Mouse (Mus musculus) liver, embryonic 12.5 days (tissue): ENCODE measurements around the gene Ccnl1. TPM values are rescaled to one million over a fixed set of nuclear protein-coding genes. Genes with fewer than 3 reads are reported as not detected.
A peak's percentile ranks its signal among the peaks of the same experiment; 100 is the strongest.

Source experiments
- ATAC-seq: fragments of 200-750 bp; cut with Nextera tagmentation; 2 replicates; pipeline ENCODE4 v1.8.0; 2017; ENCODE audit warnings: moderate number of reproducible peaks, mild to moderate bottlenecking, moderate library complexity
- H3K27ac ChIP-seq: fragments of 300-500 bp; sonication (generic); 2 replicates; pipeline ENCODE4 v1.5.1; 2016; ENCODE audit warnings: mild to moderate bottlenecking
- H3K27me3 ChIP-seq: fragments of 300-500 bp; sonication (generic); replicated peaks from 2 replicates; pipeline ENCODE4 v1.6.1; 2016; ENCODE audit warnings: mild to moderate bottlenecking, moderate library complexity
- H3K36me3 ChIP-seq: fragments of 300-500 bp; sonication (generic); 2 replicates; pipeline ENCODE4 v1.6.1; 2016; ENCODE audit warnings: mild to moderate bottlenecking, moderate library complexity
- H3K4me1 ChIP-seq: fragments of 300-500 bp; sonication (generic); 2 replicates; pipeline ENCODE4 v1.6.1; 2016
- H3K4me2 ChIP-seq: fragments of 300-500 bp; sonication (generic); 2 replicates; pipeline ENCODE4 v1.6.1; 2016; ENCODE audit warnings: mild to moderate bottlenecking, moderate library complexity
- H3K4me3 ChIP-seq: fragments of 300-500 bp; sonication (generic); 2 replicates; pipeline ENCODE4 v1.5.1; 2016; ENCODE audit warnings: mild to moderate bottlenecking, moderate library complexity
- H3K9ac ChIP-seq: fragments of 300-500 bp; sonication (generic); 2 replicates; pipeline ENCODE4 v1.6.1; 2016; ENCODE audit warnings: mild to moderate bottlenecking, moderate library complexity
- H3K9me3 ChIP-seq: fragments of 300-500 bp; sonication (generic); replicated peaks from 2 replicates; pipeline ENCODE4 v1.6.1; 2016; ENCODE audit warnings: mild to moderate bottlenecking, moderate library complexity
- WGBS: fragments of 180-500 bp; shearing (Covaris S2); methylation state at CpG from one replicate; pipeline ENCODE4 v1.1.7; 2016; ENCODE audit not compliant: insufficient replicate concordance; 5-methylcytosine and 5-hydroxymethylcytosine counted together
- polyA plus RNA-seq: library from polyadenylated mRNA; unstranded; fragments of >200 nt; fragmentation: Nextera tagmentation; extraction: Ambion mirVana; gene quantifications from 2 replicates; pipeline ENCODE4 v1.2.1, GENCODE M21; 2016

Gene Ccnl1
- polyA plus RNA-seq, 1 experiment from 2014 or later, result 74.8 TPM

DNA sequence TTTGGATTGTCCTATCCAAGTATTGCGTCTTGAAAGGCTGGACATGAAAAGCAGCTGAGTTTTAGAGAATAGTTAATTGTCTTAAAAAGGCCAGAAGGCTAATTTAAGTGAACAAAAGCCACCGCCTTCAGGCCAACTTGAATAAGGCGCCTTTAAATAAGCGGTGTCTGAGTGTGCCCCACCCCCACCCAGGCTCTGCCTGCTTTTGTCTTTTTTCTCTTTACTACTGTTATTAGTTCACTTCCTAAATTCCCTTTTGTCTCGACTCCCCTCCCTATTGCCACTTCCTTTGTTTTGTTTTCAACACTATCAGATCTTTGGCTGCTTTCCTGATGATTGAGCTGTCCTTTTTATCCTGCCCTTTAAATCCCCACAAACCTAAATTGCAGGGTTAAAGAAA, 17.3 kb upstream of the Ccnl1 start:
- peak overlapping the region; percentile 69 for H3K4me3 ChIP-seq
- H3K9ac ChIP-seq, result peak overlapping the region; percentile 76
- H3K27me3 ChIP-seq, result no peaks in the 10 kb centered on the region
- peak overlapping the region; percentile 97 for H3K27ac ChIP-seq
- H3K4me2 ChIP-seq, result peak overlapping the region; percentile 78
- ATAC-seq, result no peak
- 5% methylated on average over 5 of the region's 5 CpGs for WGBS
- H3K4me1 ChIP-seq, result peaks cover 36% of the 10 kb centered on the region
- H3K9me3 ChIP-seq, result no peaks in the 10 kb centered on the region
- H3K36me3 ChIP-seq, result no peaks in the 10 kb centered on the region

DNA sequence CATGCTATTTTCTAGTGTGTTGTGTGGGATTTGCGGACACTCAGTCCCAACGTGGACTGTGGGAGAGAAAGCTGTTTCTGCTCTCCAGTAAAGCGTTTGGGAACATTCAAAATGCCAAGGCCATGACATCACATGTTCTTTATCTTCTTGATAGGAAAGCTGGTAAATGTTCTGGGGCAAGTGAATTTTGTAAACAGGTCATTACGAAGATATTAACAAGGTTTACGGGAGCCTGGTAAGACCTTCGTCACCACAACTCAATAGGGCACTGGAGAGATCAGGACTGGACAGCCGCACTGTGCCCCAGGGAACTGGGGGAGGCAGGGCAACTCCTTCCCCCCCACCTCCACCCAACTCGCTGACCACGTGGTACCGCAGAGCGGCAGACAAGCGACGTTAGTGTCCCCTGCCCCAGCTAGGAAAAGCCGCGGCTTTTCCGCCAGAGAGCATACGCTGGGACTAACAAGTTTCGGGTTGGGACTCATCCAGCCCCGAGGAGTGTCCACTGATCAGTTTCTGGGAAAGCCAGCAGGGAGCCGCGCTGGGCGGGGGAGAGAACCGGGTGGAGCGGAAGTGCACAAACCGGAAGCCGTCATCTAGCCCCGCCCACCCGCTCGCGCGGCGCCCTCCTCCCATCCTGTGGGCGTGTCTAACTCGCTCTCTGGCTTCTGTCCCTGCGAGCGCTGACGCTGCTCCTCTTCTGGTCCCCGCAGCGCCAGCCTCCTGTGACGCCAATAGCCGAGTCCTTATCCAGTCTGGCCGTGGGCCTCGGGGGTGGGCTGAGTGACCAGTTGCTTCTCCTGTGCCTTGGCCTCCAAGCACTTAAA, 16.4 kb upstream of the Ccnl1 start:
- Histone ChIP-seq H3K4me2 (peak overlapping the region; percentile 78), H3K4me1 (peaks cover 37% of the 10 kb centered on the region), H3K9ac (peak overlapping the region; percentile 76), H3K36me3 (no peaks in the 10 kb centered on the region), H3K27ac (peak overlapping the region; percentile 97), H3K27me3 (no peaks in the 10 kb centered on the region), H3K4me3 (peak overlapping the region; percentile 69), H3K9me3 (no peaks in the 10 kb centered on the region)
- under 1% methylated on average over 43 of the region's 43 CpGs for WGBS
- ATAC-seq, result peak; percentile 95

- peaks cover 42% of the 10 kb centered on the region for H3K4me1 ChIP-seq
- H3K4me2 ChIP-seq, result peak overlapping the region; percentile 78
- no peaks in the 10 kb centered on the region for H3K9me3 ChIP-seq
- H3K36me3 ChIP-seq, result no peaks in the 10 kb centered on the region
- H3K27ac ChIP-seq, result peak overlapping the region; percentile 97
- peak overlapping the region; percentile 69 for H3K4me3 ChIP-seq
- ATAC-seq, result no peak
- no peaks in the 10 kb centered on the region for H3K27me3 ChIP-seq
- H3K9ac ChIP-seq, result peak overlapping the region; percentile 76
- WGBS, result 43% methylated on average over 8 of the region's 8 CpGs
Observed at GRCm38 (mm10) chr3:65973501-65974231, 15.6 kb upstream of the Ccnl1 start.

DNA sequence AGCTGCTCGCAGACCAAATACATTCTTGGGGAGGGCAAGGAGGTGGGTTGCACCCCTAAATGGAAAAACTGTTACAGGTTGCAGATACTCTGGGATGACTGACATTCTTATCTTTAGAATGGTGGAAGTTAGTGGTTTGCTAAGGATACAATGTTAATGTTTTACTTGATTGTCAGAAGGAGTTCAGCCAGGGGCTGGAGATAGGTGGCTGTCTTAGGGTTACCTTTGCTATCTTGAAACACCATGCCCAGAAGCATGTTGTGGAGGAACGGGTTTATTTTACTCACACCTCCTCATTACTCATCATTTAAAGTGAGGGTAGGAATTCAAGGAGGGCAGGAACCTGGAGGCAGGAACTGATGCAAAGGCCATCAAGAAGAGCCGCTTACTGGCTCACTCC, 11.1 kb upstream of the Ccnl1 start:
- Histone ChIP-seq H3K9me3 (no peaks in the 10 kb centered on the region), H3K4me2 (no peak overlapping the region), H3K4me3 (no peak overlapping the region), H3K36me3 (no peaks in the 10 kb centered on the region), H3K4me1 (peaks cover 33% of the 10 kb centered on the region), H3K9ac (no peak overlapping the region), H3K27me3 (no peaks in the 10 kb centered on the region), H3K27ac (no peak overlapping the region)
- 0 out of 2 replicates have a peak, but pooled peaks have one; percentile 25 for ATAC-seq
- 61% methylated on average over 3 of the region's 3 CpGs for WGBS

- H3K4me1 ChIP-seq, result peaks cover 34% of the 10 kb centered on the region
- no peaks in the 10 kb centered on the region for H3K27me3 ChIP-seq
- H3K27ac ChIP-seq, result no peak overlapping the region
- ATAC-seq, result peak; percentile 48; the same call in 1 of the 2 replicates
- no peaks in the 10 kb centered on the region for H3K36me3 ChIP-seq
- H3K9me3 ChIP-seq, result no peaks in the 10 kb centered on the region
- no peak overlapping the region for H3K4me2 ChIP-seq
- no peak overlapping the region for H3K4me3 ChIP-seq
- 84% methylated on average over 1 of the region's 1 CpGs for WGBS
- no peak overlapping the region for H3K9ac ChIP-seq
Observed at GRCm38 (mm10) chr3:65966360-65966759, 8.3 kb upstream of the Ccnl1 start.

GRCm38 (mm10) chr3:65962270-65962930, 4.4 kb upstream of the Ccnl1 start:
- 35% methylated on average over 4 of the region's 4 CpGs for WGBS
- Histone ChIP-seq H3K9me3 (no peaks in the 10 kb centered on the region), H3K27me3 (no peaks in the 10 kb centered on the region), H3K4me1 (peaks cover 56% of the 10 kb centered on the region), H3K4me3 (no peak overlapping the region), H3K4me2 (peak overlapping the region; percentile 28), H3K27ac (peak overlapping the region; percentile 73), H3K36me3 (no peaks in the 10 kb centered on the region), H3K9ac (peak overlapping the region; percentile 28; the same call in 1 of the 2 replicates)
- peak; percentile 14; the same call in 1 of the 2 replicates for ATAC-seq

GRCm38 (mm10) chr3:65960291-65960945, 2.4 kb upstream of the Ccnl1 start:
- H3K36me3 ChIP-seq, result peaks cover 13% of the 10 kb centered on the region
- peak overlapping the region; percentile 59 for H3K9ac ChIP-seq
- H3K4me3 ChIP-seq, result no peak overlapping the region
- ATAC-seq, result no peak; the same call in 1 of the 2 replicates
- 44% methylated on average over 5 of the region's 5 CpGs for WGBS
- H3K4me2 ChIP-seq, result peak overlapping the region; percentile 88
- H3K27me3 ChIP-seq, result no peaks in the 10 kb centered on the region
- peak overlapping the region; percentile 98 for H3K27ac ChIP-seq
- H3K4me1 ChIP-seq, result peaks cover 59% of the 10 kb centered on the region
- H3K9me3 ChIP-seq, result no peaks in the 10 kb centered on the region

DNA sequence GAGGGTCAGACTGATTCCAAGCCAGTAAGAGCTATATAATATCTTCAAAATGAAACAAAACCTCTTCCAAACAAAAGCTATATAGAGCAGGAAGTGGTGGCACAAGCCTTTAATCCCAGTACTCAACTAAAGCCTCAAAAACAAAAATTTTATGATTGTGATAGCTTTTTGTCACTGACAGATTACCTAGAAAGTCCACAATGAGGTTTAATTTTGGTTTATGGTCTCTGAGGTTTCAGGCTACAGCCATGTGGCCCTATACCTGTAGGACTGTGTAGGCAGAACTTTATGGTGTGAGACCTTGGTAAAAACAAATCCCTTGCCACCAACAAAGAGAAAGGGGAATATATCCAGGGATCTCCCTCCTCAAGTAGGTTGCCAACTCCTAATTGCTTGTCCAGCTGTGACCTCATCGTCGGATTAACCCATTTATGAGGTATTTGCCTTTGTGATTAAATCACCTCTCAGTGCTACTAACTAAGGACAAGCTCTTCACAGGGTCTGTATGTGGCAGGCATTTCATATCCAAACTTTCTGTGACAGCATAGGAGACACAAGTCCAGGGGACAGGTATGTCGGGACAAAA, 1.5 kb upstream of the Ccnl1 start:
- H3K9me3 ChIP-seq, result no peaks in the 10 kb centered on the region
- H3K36me3 ChIP-seq, result peaks cover 20% of the 10 kb centered on the region
- 59% methylated on average over 3 of the region's 3 CpGs for WGBS
- peak overlapping the region; percentile 98 for H3K27ac ChIP-seq
- H3K4me1 ChIP-seq, result peaks cover 66% of the 10 kb centered on the region
- peak overlapping the region; percentile 97 for H3K9ac ChIP-seq
- peak overlapping the region; percentile 88 for H3K4me2 ChIP-seq
- peak overlapping the region; percentile 95 for H3K4me3 ChIP-seq
- ATAC-seq, result no peak
- no peaks in the 10 kb centered on the region for H3K27me3 ChIP-seq

GRCm38 (mm10) chr3:65958840-65959185, 764 bp upstream of the Ccnl1 start:
- Histone ChIP-seq H3K27ac (peak overlapping the region; percentile 98), H3K4me1 (peaks cover 71% of the 10 kb centered on the region), H3K27me3 (no peaks in the 10 kb centered on the region), H3K9ac (peak overlapping the region; percentile 97), H3K4me3 (peak overlapping the region; percentile 95), H3K36me3 (peaks cover 26% of the 10 kb centered on the region), H3K9me3 (no peaks in the 10 kb centered on the region), H3K4me2 (peak overlapping the region; percentile 88)
- no peak for ATAC-seq
- WGBS, result 20% methylated on average over 9 of the region's 9 CpGs

GRCm38 (mm10) chr3:65957271-65958101, 563 bp downstream of the Ccnl1 start:
- H3K4me3 ChIP-seq, result peak overlapping the region; percentile 95
- under 1% methylated on average over 94 of the region's 94 CpGs for WGBS
- H3K27ac ChIP-seq, result peak overlapping the region; percentile 98
- H3K36me3 ChIP-seq, result peaks cover 39% of the 10 kb centered on the region
- peak; percentile 68 for ATAC-seq
- peaks cover 74% of the 10 kb centered on the region for H3K4me1 ChIP-seq
- no peaks in the 10 kb centered on the region for H3K9me3 ChIP-seq
- peak overlapping the region; percentile 88 for H3K4me2 ChIP-seq
- peak overlapping the region; percentile 97 for H3K9ac ChIP-seq
- no peaks in the 10 kb centered on the region for H3K27me3 ChIP-seq
